Mouse (Mus musculus): ENCODE data around the gene Rbpj.

Gene Rbpj

DNA sequence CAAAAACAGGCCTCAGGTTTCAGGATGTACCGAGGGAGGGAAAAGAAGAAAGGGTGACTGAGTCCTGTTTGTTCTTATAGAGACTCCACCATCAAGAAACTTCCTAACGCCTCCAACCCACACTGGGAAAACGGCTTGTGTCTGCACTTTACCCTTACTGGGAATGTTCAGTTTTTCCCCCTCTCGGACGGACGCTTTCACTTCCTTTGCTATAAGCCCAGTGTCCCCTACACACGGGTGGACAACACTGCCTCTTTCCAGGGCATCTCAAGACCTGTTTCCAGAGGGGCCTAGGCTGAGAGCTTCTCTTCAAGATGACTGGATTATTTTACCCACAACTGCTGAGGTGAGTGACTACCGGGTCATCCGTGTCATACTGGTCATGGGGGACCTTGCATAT lies at the start of gene Rbpj:
Rbpj (plus strand) TSS at position 270 of the 400 bp plus-strand sequence.
- DNase-seq = no peak

DNA sequence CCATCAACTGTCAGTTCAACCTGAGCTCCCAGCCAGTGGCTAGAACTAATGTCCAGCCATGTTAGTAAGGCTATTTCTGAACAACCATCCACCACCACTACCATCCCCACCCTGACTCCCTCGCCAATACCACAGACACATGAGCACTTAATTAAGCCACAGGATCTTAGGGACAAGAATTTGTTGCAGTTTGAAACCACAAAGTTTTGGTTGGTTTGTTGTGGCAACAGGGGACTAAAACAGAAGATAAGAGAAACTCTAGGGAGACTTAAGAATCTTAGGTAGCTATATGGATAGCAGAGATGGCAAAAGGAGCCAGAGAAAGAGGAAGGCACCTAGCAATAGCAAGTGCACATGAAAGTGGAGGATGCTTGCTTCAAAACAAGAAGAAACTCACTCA lies 45.2 kb upstream of the Rbpj start:
- DNase-seq = no peak

DNA sequence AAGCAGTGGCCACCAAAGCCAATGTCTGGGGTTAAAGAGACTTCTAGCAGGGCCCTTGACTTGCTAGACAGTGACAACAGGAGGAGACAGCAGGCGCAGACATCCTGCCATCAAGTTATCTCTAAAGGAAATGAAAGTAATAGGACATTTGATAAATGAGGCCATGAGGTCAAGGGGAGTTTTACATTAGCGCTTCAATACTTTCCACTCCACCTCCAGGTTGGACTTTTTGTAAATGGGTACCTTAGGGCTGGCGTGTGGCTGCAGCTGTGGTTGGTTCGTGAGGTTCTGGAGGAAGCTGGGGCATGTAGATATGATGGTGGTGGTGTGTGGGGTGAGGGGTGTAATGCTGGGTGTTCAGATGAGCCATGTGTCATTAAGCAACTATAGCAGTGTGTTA lies 44.7 kb upstream of the Rbpj start:
- DNase-seq = no peak

DNA sequence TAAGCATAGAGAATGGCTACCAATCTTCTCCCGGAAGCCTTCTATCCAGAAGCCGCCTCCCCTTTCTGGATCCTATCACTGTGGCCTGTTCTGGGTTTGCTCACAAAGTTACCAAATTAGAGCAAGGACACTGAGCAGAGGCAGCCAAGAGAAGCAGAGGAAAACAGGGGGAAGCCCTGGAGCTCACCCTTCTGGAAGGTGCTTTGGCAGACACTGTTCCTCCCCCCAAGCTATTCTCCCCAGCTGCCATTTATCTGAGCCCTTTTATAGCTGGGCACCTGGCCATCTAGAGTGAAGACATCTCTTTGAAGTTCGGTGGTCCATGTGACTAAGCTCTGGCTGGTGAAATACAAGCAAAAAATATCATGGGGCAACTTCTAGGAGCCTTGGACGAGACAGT lies 38.5 kb upstream of the Rbpj start:
- DNase-seq = peak; percentile 38

DNA sequence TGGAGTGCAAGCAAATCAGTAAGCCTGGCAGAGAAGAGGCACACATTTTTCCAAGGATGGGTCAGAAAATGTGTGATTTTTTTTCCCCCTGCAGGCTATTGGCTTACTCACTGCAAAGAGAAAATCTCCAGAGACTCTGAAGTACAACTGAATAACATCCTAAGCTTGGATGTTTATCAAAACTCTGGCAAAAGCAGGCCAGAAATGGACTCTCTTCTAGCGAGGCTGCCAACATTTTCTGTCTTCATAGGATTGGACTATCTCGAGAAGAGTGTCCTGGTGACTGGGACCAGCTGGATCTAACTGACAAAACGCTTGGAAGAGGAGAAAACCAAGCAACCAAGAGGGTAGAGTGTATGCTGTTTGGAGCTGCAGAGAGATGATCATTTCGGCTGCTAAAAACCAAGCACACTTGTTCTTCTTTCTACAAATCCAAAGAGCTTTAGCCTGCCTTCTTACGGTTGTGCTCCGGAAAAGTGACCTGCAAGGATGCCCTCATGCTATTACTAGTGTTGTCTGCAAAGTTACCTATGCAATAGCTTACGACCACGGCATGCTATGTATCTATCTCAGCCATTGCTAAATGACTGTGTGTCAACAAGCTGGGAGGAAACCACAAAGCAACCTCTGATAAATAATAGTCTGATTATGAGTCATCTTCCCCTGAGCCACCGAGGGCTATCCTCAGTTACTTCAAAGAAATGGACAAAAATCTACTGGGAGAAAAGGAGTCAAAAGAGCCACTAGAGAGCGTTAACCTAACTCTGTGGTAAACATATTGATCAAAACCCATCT lies 36.1 kb upstream of the Rbpj start:
- peak; percentile 79 for DNase-seq

DNA sequence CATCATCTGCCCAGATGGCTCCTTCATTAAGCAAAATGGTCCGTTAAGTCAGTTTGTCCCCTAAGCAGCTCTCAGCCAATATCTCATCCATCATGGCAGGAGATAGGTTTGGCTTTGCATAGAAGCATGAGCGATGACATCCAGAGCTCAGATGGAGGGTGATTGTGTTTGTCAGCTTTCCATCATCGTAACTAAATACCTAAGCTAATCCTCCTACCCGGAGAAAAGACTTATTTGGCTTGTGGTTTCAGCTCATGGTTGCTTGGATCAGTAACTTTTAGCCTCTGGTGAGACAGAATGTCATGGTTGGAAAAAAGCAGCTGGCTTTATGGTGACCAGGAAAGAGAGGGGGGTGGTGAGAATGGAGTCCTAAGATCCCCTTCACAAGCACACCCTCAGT lies 33.5 kb upstream of the Rbpj start:
- no peak for DNase-seq

DNA sequence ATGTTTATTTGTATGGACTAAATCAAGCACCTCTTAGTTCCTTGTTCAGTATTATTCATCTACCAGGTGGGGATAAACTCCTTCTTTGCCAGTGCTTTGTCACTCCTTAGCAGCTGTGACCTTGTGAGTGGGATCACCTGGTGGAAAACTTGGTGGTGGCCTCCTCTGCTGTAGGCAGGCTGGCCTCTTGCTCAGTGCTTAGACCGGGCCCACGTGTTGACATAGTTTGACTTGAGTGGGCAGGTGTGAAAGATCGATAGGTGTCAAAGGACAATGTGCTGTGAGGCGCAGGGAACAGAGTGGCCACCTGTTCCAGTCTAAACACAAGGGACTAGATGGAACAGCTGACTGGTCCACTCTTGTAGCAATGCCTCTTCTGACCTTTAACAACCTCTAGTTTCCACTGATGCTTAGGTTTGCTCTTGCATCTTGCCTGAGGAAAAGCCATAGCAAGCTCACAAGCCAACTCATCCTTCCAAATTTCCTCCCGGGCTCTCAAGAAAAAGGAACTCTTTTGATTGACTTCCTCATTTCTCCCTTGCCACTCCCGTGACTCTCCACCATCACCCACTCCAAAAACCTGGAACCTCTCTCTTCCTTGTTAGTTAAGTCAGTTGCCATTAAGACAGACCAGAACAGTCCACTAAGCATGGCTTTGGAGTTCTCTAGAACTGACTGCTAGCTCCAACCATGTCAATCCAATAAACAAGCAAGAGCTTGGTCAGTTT lies 28.9 kb upstream of the Rbpj start:
- no peak for DNase-seq

DNA sequence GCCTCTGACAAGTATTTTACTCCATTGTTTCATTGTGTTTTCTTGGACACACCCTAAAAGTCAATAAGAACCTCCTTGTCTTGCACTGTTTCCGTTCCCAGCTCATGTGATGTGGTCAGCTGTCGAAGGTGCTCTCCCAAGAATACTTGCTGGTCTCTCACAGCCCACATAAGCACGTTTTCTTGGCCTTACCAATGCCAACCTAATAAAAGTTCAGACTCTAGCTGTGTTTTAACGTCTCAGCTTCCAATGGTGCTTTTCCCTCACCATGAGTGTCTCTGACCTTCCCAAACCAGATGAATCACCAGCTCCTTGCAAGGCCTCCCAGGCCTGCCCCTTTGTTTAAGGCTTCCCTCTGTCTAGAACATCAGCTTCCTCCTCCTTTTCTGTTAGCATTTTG lies 28.2 kb upstream of the Rbpj start:
- no peak for DNase-seq

DNA sequence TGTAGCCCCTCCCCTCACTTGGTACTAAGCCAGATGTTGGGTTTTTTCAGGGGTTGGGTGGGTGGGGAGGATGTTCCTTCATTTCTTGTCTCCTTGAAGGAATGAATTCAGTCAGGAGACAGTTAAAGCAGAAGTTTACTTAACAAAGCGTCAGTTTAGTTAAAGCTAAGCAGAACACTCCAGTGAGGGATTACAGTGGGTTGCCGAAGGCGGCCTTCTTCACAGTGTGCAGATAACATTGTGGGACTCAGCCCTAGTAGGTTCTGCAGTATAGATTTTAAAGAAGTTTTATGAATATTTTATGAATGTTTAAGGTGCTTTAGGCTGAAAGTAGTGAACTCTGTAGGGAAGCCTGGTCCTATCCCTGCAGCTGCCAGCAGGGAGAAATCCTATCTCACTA lies 27.7 kb upstream of the Rbpj start:
- DNase-seq = no peak

DNA sequence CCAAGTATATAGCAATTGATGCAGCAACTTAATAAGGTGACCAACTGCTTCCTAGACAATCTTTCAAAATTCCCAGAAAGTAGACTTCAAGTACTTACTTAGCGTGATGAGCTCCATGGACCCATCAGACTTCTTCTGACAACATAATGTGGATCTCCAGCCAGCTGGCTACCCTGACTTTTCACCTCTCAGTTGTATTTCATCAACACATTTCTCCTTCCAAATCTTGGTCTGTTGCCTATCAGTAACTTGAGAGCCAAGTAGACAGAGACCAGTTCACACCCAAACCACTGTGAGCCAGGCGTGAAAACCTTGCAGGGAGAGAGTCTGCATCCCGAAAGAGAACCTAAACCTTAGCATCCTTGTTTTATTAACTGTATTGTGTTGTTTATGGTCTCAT lies 26.3 kb upstream of the Rbpj start:
- peak; percentile 25 for DNase-seq

DNA sequence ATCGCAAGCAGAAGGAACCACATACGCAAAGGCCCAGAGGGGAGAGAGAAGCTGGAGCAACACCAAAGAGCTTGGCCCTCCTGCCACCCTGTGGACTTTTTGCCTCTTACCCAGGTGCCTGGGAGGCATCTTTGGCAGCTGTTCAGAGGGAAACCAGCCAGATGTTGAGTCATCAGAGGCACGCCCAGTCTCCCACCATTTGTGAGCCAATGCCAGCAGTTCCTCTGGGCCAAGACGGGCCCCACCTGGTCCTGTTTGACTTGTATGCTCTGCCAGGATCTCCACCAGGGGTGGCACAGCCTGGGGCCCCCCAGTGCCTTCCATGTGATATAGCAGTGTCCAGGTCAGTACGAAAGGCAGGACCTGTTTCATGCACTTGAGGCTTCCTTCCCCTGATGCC lies 21.9 kb upstream of the Rbpj start:
- peak; percentile 61 for DNase-seq

DNA sequence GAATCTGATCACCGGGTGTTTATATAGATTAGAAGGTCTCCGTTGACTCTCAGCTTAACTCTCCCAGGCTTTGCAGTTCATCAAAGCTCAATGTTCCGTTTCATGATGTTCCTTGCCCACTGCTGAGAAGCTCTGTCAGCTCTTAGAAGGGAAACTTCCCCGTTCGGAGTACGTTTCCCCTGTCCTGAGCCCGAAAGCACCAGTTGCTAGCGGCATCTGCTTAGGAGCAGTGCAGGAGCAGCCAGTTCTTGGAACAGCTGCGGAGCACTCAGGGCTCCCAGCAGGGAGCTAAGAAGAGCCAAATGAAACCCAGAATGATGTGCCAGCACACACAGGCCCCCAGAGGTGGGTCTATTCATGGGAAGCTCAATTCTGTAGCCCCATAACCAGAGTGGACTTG lies 15.0 kb upstream of the Rbpj start:
- no peak for DNase-seq

DNA sequence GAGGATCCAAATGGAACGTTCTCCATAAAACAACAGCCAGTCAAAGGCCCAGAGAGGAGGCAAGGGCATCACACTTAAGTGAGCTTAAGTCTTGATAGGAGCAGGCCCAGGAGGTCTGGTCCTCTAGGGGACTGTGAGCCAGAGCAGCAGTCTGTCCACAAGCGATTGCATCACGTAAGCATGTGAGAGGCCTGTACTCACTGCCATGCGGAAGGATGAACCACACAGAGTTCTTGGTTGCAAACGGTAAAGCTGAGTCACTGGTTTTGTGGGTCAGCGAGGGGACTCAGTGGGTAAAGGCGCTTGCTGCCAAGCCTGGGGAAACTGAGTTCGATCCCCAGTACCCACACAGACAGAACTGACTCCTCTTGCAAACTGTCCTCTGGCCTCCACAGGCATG lies 14.1 kb upstream of the Rbpj start:
- peak; percentile 48 for DNase-seq

DNA sequence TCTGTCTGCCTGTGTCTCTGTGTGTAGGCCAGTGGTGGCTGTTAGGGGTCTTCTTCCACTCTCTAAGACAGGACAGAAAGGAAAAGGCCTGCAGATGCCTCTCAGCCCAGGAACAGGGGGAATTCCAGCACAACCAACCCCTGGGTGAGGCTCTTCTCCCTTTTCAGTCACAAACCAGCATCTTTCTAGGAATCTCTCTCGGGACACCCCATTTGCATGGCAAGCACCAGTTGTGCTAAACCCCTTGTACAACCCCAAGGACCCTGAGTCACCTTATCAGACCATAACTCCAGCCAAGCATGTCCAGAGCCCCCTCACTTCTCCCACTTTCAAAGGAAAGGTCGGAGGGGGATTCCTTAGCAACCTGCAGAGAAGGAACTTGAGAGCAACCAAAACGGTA lies 13.0 kb upstream of the Rbpj start:
- no peak for DNase-seq

DNA sequence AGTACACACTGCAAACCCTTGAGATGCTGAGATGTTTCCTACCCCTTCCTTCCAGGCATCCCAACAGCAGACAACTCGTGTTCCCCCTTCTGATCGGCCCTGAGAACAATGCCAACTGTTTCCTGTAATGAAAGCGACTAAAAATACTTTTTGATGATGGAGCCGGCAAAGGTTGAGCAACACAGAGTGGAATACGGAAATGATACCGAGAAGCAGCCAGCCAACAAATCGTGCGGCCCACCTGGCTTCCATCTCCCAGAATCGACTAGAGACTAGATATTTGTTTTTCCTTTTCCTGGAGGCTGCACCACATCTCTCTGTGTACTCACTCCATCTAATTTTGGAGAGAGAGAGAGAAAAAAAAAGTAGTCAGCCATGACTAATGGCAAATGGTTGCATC lies 11.2 kb upstream of the Rbpj start:
- peak; percentile 40 for DNase-seq

DNA sequence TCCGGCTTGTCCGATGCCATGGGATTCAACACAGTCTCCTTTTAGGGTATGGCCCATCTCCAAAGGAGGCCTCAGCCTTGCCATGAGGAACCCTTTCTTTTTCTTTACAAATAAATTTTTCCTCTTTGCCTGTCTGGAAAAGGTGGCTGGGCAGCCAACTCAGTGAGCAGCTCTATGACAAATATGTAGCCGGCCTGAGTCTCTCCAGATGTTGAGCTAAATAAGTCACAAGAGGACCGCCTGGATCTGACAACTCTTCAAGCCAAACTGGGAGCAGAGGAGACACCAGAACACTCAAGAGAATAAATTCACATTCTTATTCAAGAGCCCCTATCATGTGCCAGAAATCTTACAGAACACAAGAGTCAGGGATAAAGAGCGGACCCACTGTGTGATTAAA lies 10.5 kb upstream of the Rbpj start:
- no peak for DNase-seq

DNA sequence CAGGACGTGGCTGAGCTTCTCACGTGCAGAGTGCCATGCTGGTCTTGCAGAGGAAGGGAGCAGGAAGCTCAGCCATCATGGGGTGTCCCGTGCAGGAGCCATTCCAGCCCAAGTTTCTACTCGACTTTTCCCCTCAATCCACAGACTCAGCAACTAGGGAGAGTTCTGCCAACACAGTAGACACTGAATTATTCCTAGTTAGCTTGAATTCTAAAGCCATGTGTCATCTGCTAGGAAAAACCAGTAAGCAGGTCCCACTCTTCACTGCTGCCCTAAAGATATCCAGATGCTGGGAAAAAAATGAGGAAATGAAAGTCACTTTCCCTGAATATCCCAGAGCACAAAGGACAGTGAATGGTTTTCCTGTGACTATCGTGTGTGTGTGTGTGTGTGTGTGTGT lies 5.8 kb upstream of the Rbpj start:
- no peak for DNase-seq

DNA sequence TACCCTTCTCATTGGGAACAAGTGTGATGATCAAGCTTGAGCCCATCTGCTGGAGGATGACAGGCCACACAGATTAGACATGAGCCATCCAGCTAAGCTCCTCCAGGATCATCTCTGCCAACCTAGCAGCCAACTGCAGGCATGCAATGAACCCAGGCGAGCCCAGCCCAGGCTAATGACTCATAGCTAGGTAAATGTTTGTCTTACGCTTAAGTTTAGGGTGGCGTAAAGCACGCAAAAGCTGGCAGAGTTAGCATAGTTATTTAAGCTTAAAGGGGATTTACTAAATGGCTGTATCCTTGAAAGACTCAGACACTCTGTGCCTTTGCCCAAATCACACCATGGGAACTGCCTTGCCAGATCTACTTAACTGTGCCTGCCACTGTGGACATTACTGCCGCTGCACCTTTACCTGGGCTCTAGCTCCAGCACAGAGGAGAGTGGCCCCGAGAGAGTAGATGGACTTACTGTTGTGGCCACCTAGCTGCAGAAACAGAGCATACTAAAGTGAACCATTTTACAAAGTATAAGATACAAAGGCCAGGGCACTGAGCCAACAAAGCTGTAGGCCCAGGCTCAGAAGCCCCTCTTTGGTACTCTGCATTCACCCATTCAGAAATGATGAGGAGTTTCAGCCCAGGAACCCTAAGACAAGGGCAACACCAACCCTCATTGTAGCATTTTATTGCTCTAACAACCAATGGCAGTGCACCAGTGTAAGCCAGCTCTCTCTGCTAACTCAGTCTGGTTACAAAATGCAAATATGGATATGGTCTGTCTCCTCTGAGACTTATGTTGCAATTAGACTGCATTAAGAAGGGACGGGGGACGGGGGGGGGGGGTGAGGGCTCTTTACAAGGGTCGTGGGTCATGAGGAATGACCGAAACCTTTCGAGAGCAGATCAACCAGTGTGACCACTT lies 2.6 kb upstream of the Rbpj start:
- peak; percentile 75 for DNase-seq

DNA sequence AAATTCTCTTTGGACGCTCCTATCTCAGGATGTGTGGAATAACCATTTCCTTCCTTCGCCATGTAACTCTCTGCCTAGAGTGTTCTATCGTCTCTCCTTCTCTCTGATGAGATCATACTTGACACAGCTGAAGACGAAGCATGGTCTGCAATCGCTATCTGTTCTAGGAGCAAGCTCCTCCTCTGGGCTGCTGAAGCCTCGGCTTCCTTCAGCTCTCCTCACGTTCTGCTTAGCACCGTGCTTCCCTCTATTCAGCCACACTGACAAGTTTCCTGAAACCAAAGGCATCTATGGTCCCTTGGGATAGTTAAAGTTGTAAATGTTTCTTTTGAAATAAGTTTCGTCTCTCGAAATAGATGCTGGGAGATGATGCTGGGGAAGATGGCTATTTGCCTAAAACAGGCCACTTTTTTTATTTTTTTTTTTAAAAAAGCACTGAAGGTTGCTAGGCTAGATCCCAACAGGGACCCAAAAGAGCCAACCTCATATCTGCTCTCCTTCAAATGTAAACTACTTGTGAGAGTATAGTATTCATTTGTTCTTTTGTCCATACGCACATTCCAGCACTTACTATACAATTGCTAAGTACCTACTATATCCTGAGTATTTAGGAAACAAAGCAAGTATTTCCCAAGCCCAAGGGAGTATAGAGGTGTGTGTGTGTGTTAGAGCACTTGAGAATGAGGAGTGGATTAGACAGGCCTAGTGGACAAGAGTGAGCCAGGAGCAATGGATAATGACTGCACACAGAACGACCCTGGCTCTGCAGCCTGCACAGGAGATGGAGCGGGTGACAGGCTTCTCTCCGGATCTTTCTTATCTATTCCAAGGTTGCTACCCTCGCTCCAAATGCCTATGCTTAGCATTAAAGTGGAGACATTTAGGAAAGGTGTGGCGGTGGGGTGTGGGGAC lies 726 bp downstream of the Rbpj start:
- no peak for DNase-seq

DNA sequence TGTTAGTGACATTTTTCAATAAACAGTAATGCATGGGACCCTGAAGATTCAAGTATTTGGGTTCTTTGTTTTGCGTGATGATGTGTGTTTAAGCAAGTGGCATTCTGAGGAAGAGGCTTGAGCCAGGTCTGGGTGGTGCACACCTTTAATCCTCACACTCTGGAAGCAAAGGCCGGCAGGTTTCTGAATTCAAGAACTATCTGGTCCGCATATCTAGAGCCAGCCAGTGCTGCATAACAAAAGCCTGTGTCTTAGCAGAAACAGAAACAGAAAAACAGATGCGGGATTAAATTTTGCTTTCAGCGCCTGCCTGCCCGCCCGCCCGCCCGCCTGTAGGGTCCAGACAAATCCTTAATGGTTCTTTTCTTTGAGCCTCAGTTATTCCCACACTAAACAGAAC lies 1.6 kb downstream of the Rbpj start:
- no peak for DNase-seq

DNA sequence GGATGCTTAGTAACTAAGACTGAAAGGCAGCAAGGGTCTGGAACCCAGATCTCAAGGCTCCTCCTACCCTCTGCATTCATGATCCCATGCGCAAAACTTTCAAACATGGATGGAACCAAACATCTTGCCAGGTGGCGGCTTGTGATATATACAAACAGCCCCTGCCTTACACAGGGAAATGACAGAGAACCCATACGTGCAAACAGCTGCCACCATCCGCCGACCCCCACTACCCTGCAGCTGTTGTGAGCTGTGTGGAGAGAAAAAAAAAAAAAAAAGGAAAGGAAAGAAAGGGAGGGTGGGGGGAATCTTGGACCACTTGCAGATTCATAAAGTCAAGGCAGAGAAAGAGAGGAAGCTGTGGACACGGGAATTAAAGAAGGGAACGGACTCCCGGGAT lies 2.4 kb downstream of the Rbpj start:
- DNase-seq = no peak

DNA sequence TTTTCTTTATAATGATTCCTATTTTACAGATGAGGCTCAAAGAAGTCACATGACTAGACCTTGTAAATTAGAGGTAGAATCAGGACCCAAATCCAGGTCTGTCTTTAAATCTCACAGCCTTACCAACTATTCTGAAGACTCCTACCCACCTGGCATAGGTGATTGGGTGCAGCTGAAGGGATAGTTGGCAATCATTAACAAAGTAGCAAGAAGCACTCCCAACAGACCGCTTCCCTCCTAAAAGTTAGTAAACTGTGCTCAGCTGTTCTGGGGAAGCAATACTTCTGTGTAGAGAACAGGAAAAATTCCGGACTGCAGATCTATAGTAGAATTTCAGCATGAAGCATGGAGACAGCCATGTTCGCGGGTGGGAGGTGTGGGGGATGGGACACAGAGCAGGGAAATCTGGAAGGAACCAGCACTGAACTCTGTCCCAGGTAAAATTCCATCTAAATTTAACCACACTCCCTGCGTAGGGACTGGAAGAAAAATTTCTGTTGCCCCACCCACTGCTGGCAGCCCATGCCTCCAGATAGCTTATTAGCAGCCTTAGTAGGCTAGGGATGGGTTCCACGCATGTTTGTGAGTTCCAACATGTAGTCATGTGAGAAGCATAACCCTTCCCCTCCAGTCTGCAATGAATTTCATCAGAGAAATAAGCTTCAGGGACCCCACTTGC lies 3.3 kb downstream of the Rbpj start:
- no peak for DNase-seq

All from lung, postnatal 36 days (tissue).